Mouse (Mus musculus): ENCODE results near the gene Smco2. TPM values are rescaled to one million over a fixed set of nuclear protein-coding genes. Genes with fewer than 3 reads are reported as not detected.

Gene Smco2
- total RNA-seq (2014; fragmentation: Nextera tagmentation) (not detected in 2 replicates), total RNA-seq (2017) (not detected in 2 replicates)

DNA sequence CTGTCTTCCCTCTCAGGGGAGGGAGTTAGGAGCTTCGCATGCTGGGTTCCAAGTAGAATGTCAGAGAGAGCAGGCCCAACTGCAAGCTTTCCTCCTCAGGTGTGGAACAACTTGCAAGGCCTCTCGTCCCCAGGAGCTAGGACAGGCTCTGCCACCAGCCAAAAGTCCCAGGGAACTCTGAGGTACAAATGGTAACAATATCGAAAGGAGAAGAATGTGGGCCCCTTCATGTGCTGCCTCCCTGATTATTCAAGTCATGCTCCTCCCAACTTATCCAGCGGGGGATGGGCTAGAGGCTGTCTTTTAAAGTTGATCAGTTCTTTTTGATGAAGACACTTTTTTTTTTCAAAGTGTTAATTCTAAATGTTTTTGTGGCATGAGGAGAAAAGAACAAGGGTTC lies at the start of gene Smco2:
Gene Smco2, plus strand, starts transcription at position 55 of the 400 bp plus-strand sequence.
- no peak for ATAC-seq (replicated peaks; ENCODE audit: poor library complexity, severe bottlenecking)

DNA sequence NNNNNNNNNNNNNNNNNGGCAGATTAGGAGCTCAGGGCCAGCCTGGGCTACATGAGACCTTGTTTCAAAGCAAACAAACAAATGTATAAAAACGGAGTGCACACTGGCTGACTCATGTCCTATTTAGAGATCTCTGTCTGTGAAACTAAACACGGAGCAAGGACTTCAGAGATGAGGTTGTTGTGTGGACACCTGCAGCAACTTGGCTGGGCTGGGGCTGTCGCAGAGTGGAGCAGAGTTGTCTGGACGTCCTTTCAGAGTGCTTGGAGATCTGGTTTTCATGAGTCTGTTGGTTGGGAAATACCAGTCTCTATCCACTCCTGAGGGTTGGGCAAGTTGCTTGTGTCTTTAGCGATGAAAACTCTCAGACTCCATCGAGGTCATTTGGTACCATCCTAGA lies 39.9 kb upstream of the Smco2 start:
- ATAC-seq (replicated peaks; ENCODE audit: poor library complexity, severe bottlenecking): no peak

DNA sequence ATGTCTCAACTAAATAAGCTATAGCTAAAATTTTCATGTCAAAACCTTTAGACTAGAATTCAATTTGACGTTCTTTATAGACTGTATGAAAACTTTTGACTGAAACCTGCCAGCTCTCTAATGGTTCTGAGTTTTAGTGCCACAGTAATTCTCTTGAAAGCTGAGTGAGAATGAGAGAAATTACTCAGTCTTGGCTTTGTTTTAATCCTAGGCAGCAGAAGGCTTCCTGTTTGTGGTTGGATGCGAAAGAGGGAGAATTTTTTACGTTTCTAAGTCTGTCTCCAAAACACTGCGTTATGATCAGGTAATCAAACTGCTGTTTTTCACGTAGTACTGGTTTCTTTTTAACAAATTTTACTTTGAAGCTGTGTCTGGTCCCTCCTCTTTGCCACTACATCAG lies 36.9 kb upstream of the Smco2 start:
- ATAC-seq (replicated peaks; ENCODE audit: poor library complexity, severe bottlenecking): no peak

DNA sequence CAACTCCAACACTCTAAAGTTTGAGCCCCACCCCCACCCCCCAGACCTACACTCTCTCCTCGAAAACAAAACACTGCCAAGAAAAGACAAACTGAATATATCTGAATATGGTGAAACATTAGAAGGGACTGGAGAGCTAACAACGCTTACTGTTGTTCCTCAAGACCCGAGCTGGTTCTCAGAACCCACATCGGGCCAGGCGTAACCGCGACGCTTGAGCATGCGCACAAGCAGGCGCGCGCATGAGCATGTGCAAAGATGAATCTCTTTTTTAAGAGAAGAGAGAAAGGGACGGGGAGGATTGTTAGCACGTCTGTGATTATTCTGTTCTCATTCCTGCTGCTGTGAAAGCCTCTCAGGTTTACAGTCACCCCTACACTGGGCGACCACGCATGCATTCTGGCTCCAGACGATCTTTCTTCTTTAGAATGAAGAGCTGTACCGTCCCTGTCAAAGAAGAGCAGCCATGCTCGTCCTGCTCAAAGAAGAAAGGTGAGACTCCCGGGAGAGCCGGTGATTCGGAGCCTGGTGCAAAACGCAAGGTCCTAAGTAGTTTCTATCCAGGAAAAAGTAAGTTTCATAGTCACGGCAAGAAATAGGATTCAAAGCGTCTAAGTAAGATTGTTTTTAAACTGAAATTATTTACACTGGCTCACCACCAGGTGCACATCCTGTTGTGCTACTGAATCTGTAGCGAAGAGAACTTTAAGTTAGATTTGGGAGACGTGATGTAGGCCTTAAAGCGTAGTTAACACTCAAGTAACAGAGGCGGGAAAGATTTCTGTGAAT lies 29.5 kb upstream of the Smco2 start:
- no peak for ATAC-seq (replicated peaks; ENCODE audit: poor library complexity, severe bottlenecking)

DNA sequence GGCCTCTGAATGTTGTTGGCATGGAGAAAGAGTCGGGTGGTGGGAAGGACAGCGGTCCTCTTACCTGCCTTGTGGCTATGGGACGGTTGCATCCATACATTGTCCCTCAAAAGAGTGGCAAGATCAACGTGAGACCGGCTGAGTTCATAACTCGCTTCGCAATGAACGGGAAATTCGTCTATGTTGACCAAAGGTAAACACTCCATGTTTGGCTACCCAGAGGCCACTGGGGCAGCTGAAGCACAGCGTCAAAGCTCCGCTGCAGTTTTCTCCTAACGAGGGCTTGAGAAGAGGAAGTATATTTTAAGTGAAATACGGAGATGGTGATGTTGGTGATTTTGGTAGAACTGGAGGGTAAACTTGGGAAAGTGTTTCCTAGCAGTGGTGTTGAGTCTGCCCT lies 27.9 kb upstream of the Smco2 start:
- ATAC-seq (replicated peaks; ENCODE audit: poor library complexity, severe bottlenecking): no peak

DNA sequence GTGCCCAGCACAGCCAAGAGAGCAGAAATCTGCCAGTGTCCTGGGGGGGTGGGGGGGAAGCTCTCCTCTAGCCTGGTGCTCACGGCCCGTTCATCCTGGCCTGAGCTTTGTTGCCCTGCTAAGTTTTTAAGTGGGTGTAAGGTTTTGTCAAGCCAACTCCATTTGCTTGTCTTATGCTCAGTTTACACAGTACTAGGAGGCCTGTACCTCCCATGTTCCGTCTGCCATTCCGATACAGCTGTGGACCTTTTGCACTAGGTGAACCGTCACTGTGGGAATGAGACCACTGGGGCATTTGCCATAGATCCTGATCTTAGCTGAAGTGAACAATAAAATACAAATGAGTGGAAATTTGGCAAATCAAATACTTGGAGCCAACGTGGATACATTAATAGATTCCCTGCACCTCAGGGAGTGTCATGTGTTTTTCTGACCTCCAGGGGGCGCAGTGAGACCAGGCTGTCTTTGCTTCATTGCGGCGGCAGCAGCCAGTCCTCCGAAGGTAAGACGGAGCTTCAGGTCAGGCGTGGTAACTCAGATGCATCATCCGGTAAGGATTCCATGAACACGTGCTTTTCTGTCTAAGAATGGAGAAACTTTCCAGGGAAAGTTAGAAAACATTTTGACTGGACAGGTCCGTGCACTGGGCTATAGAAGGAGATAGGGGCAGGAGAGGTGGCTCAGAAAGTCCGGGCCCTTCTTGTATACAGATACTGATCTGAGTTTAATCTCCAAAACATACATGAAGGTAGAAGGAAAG lies 25.0 kb upstream of the Smco2 start:
- peak; percentile 93 for ATAC-seq (replicated peaks; ENCODE audit: poor library complexity, severe bottlenecking)

DNA sequence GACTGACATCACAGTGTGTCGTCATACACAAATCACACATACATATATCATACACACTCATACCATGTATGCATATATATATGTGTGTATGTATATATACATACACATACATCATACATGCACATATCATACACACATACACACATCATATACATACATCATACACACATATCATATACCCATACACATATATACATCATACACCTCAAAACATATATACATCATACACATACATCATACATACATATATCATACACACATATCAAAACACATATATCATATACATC lies 24.5 kb upstream of the Smco2 start:
- no peak for ATAC-seq (replicated peaks; ENCODE audit: poor library complexity, severe bottlenecking)

DNA sequence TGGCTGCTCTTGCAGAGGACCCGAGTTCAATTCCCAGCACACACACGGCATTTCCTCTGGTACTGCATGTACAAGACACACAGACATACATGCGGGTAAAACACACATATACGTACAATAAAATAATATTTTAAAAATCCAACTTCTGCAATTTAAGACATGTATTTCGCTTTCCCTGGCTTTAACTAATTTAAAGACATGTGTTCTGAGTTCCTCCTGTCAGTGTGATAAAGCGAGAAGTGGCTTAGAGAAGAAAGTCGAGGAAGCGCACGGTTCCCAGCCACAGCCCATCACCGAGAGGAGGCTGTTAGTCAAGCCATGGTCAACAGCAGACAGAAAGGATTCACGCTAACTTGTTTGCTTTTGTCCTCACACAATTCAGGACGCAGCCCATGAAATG lies 18.6 kb upstream of the Smco2 start:
- no peak for ATAC-seq (replicated peaks; ENCODE audit: poor library complexity, severe bottlenecking)

DNA sequence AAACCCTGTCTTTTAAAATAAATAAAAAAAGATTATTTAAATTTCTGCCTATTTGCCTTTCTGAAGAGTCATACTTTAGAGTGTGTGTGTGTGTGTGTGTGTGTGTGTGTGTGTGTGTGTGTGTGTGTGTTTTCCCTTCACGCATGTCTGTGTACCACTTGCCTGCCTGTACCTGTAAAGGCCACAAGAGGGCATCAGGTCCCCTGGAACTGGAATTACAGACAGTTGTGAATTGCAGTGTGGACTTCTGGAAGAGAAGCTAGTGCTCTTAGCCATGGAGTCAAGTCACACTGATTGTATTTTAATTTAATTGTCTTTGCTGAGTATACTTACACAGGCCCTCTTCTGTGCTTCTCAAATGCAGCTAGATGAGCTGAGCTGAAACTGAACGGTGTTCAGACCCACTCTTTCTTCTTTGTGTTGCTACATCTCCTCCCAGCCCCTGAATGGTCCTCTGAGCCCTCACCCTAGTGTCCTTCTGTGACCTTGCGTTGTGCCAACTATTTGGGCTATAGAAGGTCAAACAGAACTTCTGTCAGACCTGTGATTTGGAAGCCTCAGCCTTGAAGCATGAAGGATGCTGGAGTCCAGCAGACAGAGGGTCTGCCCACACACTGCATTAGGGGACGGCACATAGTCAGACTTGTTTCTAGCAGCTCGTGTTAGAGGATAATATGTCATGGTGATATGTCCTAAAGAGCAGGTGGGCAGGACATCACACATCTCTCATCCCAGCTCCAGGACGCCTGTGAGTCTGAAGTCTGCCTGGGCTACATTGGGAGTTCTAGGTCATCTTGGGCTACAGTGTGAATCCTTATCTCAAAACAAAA lies 16.2 kb upstream of the Smco2 start:
- peak; percentile 92 for ATAC-seq (replicated peaks; ENCODE audit: poor library complexity, severe bottlenecking)

DNA sequence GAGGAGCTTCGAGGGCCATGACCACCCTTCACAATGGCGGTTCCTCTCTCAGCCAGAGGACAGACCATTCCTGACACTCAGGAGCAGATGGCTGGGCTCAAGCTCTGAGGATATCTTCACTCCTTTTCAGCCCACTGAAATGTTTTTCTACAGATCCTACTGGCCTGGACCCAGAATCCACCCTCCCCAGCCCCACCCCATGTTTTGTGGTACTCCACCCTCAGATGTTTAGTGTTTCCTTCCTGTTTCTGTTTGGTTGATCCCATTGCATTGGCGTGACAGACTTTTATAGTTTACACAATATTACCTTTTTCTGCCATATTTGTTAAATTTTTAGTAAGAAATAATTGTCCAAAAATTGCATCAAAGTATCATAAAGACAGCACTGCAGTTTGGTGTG lies 15.6 kb upstream of the Smco2 start:
- peak; percentile 38; the same call in 1 of the 2 replicates for ATAC-seq (replicated peaks; ENCODE audit: poor library complexity, severe bottlenecking)

DNA sequence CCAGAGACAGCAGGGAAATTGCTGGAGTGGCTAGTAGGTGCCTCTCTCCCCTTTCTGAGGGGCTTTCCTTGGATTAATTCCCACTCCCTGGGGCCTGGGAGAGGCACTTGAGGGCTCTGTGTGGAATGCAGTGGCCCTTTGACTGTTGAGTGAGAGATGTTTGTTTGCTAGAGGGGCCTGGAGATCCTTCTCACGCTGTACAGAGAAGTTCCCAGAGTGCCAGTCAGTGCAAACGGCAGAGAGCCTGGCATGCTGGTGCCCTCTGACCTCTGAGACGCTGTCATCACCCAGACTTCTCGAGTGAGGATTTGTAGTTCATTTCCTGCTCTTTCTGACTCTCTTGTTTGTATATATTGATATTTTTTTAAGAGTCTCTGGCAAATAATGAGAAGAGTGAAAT lies 14.1 kb upstream of the Smco2 start:
- no peak for ATAC-seq (replicated peaks; ENCODE audit: poor library complexity, severe bottlenecking)

DNA sequence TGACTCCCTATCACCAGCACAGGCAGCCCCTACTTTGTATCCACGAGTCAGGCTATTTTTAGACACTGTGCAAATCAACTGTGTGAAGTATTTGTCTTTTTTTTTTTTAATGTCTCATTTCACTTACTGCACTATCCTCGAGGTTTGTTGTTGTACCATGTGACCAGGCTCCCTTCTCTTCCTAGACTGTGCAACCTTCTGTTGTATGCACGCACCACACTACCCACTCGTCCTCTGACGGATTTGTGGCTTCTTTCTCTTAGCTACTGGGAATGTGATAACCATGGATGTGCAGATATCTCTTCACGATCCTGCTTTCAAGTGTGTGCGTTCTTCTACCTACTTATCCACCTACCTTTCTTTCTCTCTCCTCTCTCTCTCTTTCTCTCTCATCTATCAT lies 12.6 kb upstream of the Smco2 start:
- ATAC-seq (replicated peaks; ENCODE audit: poor library complexity, severe bottlenecking): no peak

DNA sequence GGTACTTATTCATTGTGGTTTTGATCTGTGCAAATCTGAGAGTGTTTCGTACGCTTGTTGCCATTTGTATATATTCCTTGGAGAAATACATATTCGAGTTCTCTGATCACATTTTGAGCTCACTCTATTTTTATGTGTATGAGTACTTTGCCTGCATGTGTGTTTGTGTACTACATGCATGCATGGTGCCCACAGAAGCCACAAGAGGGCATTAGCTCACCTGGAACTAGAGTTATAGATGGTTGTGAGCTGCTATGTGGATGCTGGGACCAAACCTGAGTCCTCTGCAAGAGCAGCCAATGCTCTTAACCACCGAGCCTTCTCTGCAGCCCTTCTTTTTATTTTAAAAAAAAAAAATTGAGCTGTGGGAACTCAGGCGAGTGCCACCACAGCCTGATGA lies 11.5 kb upstream of the Smco2 start:
- no peak for ATAC-seq (replicated peaks; ENCODE audit: poor library complexity, severe bottlenecking)

DNA sequence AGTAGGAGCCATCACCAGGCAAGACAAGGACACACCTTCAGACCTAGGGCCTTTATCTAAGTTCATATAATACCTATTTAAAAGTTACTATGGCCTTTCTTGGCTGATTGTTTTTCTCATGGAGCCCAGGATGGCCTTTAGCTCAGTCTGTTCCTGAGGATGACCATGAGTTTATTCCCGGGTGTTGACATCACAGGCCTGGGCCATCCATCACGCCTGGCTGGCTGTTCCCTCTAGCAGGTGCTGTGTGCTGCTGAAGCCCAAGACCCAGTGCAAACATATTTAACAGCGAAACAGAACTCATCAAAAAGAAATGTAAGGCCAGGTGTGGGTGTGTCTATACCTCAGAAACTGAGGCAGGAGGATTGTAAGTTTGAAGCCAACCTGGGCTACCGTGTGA lies 11.0 kb upstream of the Smco2 start:
- no peak for ATAC-seq (replicated peaks; ENCODE audit: poor library complexity, severe bottlenecking)

DNA sequence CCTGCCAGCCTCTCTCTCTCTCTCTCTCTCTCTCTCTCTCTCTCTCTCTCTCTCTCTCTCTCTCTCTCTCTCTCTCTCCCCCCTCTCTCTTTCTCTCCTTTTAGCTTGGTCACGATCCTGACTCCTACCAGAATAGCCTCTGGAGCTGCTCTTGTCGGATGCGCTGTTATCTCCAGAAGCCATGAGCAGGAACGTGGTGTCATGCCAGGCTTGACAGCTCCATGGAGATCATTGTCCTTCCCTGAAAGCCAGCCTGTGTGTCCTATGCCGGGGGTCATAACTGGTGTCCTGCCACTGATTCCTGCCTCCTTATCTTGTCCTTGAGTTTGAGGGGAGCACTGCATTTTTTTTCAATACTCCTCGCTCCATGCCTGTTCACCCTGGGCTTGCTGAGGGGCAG lies 5.0 kb upstream of the Smco2 start:
- ATAC-seq (replicated peaks; ENCODE audit: poor library complexity, severe bottlenecking): no peak

DNA sequence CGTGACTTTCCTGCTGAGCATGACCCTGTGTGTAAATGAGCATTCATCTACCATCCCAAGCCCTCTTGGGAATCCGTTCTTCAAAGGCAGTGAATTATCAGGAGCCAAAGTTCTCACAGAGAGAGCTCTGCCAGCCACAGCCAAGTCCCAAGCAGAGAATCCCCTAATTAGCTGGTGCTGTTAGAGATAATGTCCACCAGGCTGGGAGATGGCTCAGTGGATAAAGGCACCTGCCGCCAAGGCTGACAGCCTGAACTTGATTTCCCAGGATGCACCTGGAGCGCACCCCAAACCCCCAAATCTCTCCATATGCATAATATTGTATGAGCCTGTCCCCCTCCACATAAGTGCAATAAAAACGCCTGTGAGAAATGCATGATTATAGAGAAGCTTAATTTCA lies 4.6 kb upstream of the Smco2 start:
- ATAC-seq (replicated peaks; ENCODE audit: poor library complexity, severe bottlenecking): no peak

DNA sequence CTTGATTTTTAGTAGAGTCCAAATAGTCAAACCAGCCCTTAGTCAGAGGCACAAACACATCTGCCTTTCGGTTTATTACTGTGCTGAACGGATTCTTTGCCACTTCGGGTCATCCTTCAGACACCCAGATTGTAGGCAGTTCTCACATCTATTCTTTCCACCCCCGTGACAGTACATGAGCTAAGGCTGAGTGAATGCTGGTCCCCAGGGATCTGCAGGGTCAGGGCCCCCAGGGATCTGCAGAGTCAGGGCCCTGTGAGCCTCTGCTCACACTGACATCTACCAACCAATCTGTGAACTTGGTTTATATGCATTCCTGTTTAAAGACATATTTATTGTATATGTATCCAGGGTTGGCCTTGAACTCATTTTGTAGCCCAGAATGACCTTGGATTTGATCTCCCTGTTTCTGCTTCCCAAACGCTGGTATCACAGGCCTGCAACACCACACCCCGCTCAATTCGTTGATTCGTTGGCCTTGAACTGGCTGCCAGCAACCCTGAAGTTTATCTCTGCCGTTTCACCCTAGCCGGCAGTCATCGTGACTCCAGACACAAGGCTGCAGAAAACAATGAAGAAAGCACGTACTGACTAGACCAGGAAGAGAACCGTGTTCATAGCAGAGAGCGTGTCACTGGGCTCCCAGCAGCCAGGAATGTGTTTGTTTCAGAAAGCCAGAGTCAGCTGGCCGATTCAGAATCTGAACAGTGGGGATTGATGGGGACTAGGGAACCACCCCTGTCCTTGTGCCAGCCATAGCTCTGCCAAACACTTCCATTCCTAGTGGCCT lies 3.7 kb upstream of the Smco2 start:
- 0 out of 2 replicates have a peak, but pooled peaks have one; percentile 6 for ATAC-seq (replicated peaks; ENCODE audit: poor library complexity, severe bottlenecking)

DNA sequence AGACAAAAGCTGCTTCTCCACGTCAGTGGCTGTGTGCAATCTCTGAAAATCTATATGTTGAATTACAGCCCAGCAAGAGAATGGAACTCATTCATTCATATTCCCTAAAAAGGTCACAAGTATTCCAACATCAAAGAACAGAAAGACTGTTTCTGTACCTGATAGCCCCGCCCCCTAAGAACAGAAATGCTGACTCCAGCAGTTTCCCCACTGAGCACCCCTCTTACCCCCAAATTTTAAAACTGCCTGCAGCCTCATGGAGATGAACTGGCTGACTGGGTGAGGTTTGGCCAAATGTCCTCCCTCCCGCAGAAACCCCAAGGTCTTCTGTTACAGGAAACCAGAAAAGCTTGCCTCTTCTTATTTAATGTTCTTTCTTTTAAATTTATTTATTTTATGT lies 2.5 kb upstream of the Smco2 start:
- ATAC-seq (replicated peaks; ENCODE audit: poor library complexity, severe bottlenecking): no peak

DNA sequence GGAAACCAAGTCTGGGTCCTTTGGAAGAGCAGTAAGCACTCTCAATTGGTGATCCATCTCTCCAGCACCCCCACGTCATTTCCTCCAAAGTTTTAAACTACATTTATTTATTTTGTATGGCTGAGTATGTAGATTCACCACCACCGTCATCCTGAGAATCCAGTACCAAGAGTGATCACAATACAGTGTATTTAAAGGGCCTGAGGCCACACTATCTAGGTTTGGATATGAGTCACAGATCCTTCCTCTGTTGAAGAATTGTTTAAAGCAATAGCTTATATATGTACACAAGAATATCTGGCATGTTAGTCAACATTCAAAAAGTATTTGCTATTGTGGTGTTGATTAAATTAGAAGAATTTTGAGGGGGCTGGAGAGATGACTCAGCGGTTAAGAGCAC lies 1.6 kb upstream of the Smco2 start:
- ATAC-seq (replicated peaks; ENCODE audit: poor library complexity, severe bottlenecking): no peak

DNA sequence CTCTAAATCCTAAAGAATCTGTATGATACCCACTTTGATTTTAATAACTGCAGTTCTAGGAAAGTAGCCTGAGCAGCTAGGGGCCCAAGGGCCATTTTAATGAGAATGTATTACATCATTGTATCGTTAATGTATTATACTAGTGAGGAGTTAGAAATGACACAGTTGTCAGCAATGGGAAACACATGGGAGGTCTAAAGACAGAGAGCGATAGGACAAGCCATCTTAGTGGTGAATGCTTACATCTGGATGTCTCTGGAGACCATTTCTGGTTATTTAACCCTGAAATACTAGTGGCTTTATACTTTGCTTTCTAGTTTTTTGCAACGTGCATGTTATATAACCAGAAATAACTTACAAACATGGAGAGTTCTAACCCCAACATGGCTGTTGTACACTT lies 2.0 kb downstream of the Smco2 start:
- ATAC-seq (replicated peaks; ENCODE audit: poor library complexity, severe bottlenecking): no peak
